Mouse (Mus musculus): Measurements from ENCODE around the gene B3gnt6. TPM values are rescaled to one million over a fixed set of nuclear protein-coding genes. Genes with fewer than 3 reads are reported as not detected.

The B3gnt6 gene
- polyA plus RNA-seq, 1 experiment from 2014 or later, result 0.05 TPM

GRCm38 (mm10) chr7:98142648-98143047 lies 56.6 kb downstream of the B3gnt6 start:
- H3K36me3 ChIP-seq (replicated peaks; ENCODE audit: insufficient read depth, low read length), result no peaks in the 10 kb centered on the region
- ATAC-seq, result no peak
- TF ChIP-seq EP300 (IDR thresholded peaks at IDR 0.05; ENCODE audit: low read depth) (no peak), CTCF (IDR thresholded peaks at IDR 0.05; ENCODE audit: low read depth) (no peak)
- H3K4me1 ChIP-seq (ENCODE audit: insufficient read depth), result peaks cover 16% of the 10 kb centered on the region
- H3K9me3 ChIP-seq (ENCODE audit: low read length), result no peaks in the 10 kb centered on the region
- DNase-seq, result no peak
- no peak overlapping the region for H3K4me3 ChIP-seq (ENCODE audit: low read depth, low read length)
- 58% methylated on average over 3 of the region's 3 CpGs for WGBS (ENCODE audit: insufficient replicate concordance)
- no peak overlapping the region for H3K4me2 ChIP-seq (ENCODE audit: low read depth, low read length)
- H3K9ac ChIP-seq (replicated peaks), result no peak overlapping the region
- no peaks in the 10 kb centered on the region for H3K27me3 ChIP-seq (ENCODE audit: insufficient read depth, low read length)
- no peak overlapping the region for H3K27ac ChIP-seq (ENCODE audit: low read depth)

Other genes starting within 250 kb of the B3gnt6 start
- 6.5 and 7.6 TPM in 2 replicates for gene Myo7a, start 80.0 kb downstream of the B3gnt6 start, polyA plus RNA-seq (2015; fragmentation: Nextera tagmentation; extraction: Ambion mirVana)
- 0.23 and 0.27 TPM in 2 replicates for gene Omp, start 54.0 kb downstream of the B3gnt6 start, polyA plus RNA-seq (2015; fragmentation: Nextera tagmentation; extraction: Ambion mirVana)
- gene Capn5, start 21.2 kb downstream of the B3gnt6 start, polyA plus RNA-seq (2015; fragmentation: Nextera tagmentation; extraction: Ambion mirVana), result 4.4 and 4.5 TPM in 2 replicates
- gene Acer3, start 121.7 kb upstream of the B3gnt6 start, polyA plus RNA-seq (2015; fragmentation: Nextera tagmentation; extraction: Ambion mirVana), result 18.7 and 19.4 TPM in 2 replicates
- 8.3 and 18.9 TPM in 2 replicates for gene Tsku, start 161.8 kb upstream of the B3gnt6 start, polyA plus RNA-seq (2015; fragmentation: Nextera tagmentation; extraction: Ambion mirVana)
- gene Gucy2d, start 240.9 kb upstream of the B3gnt6 start, polyA plus RNA-seq (2015; fragmentation: Nextera tagmentation; extraction: Ambion mirVana), result not detected in 2 replicates